Mouse (Mus musculus) embryonic facial prominence, embryonic 11.5 days (tissue): ENCODE results near the gene Lefty1. TPM values are rescaled to one million over a fixed set of nuclear protein-coding genes. Genes with fewer than 3 reads are reported as not detected.
"Not testable (repeated sequence)": the region's sequence is repeated elsewhere in the genome, so short reads cannot be mapped to it uniquely, and the experiment has no call there.

Experiments used
- ATAC-seq: fragments of 200-750 bp; cut with Nextera tagmentation; replicated peaks from 2 replicates; pipeline ENCODE4 v1.8.0; 2017; ENCODE audit warnings: low read depth; ENCODE audit not compliant: insufficient number of reproducible peaks, low FRiP score, low TSS enrichment
- DNase-seq: peaks from one replicate; pipeline ENCODE4 v3.0.0-alpha.2; 2015; ENCODE audit warnings: low spot score
- H3K27ac ChIP-seq: fragments of 300-500 bp; sonication (generic); replicated peaks from 2 replicates; pipeline ENCODE4 v1.5.1; 2014; ENCODE audit warnings: mild to moderate bottlenecking, low read depth, low read length, control low read depth
- H3K27me3 ChIP-seq: fragments of 300-500 bp; sonication (generic); 2 replicates; pipeline ENCODE4 v1.6.1; 2014; ENCODE audit warnings: mild to moderate bottlenecking, low read length, moderate library complexity, mixed read lengths; ENCODE audit not compliant: control insufficient read depth, insufficient read depth
- H3K36me3 ChIP-seq: fragments of 300-500 bp; sonication (generic); replicated peaks from 2 replicates; pipeline ENCODE4 v1.6.1; 2014; ENCODE audit warnings: low read depth, mild to moderate bottlenecking, low read length, moderate library complexity, mixed read lengths; ENCODE audit not compliant: control insufficient read depth, insufficient read depth
- H3K4me1 ChIP-seq: fragments of 300-500 bp; sonication (generic); 2 replicates; pipeline ENCODE4 v1.6.1; 2014; ENCODE audit warnings: low read length, mixed read lengths; ENCODE audit not compliant: control insufficient read depth, insufficient read depth
- H3K4me2 ChIP-seq: fragments of 300-500 bp; sonication (generic); 2 replicates; pipeline ENCODE4 v1.6.1; 2014; ENCODE audit warnings: low read depth, mild to moderate bottlenecking, control low read depth, low read length, moderate library complexity
- H3K4me3 ChIP-seq: fragments of 300-500 bp; sonication (generic); 2 replicates; pipeline ENCODE4 v1.5.1; 2014; ENCODE audit warnings: low read depth, low read length, control low read depth
- H3K9ac ChIP-seq: fragments of 300-500 bp; sonication (generic); replicated peaks from 2 replicates; pipeline ENCODE4 v1.6.1; 2014; ENCODE audit warnings: mild to moderate bottlenecking, control low read depth, low read length
- H3K9me3 ChIP-seq: fragments of 300-500 bp; sonication (generic); replicated peaks from 2 replicates; pipeline ENCODE4 v1.6.1; 2016; ENCODE audit warnings: mild to moderate bottlenecking, low read length, inconsistent platforms, mixed read lengths; ENCODE audit not compliant: control insufficient read depth
- WGBS: fragments of 180-500 bp; shearing (Covaris S2); extraction: QIAGEN DNeasy Blood & Tissue Kit; methylation state at CpG from one replicate; pipeline ENCODE4 v1.1.7; 2014; 5-methylcytosine and 5-hydroxymethylcytosine counted together
- polyA plus RNA-seq: library from polyadenylated mRNA; unstranded; fragments of >200 nt; fragmentation: Nextera tagmentation; extraction: Ambion mirVana; gene quantifications from 2 replicates; pipeline ENCODE4 v1.2.1, GENCODE M21; 2014

Gene Lefty1
- polyA plus RNA-seq, 1 experiment from 2014 or later = 0.38 TPM

- no peaks in the 10 kb centered on the region for H3K36me3 ChIP-seq
- 86% methylated on average over 7 of the region's 7 CpGs for WGBS
- no peaks in the 10 kb centered on the region for H3K4me1 ChIP-seq
- no peak overlapping the region for H3K9ac ChIP-seq
- no peak for DNase-seq
- ATAC-seq = no peak
- no peak overlapping the region for H3K4me3 ChIP-seq
- H3K27ac ChIP-seq = no peak overlapping the region
- H3K4me2 ChIP-seq = no peak overlapping the region
- H3K9me3 ChIP-seq = no peaks in the 10 kb centered on the region
- H3K27me3 ChIP-seq = no peaks in the 10 kb centered on the region
These were observed 32.4 kb downstream of the Lefty1 start for GRCm38 (mm10) chr1:180967261-180967660.

- no peak overlapping the region for H3K4me3 ChIP-seq
- no peak overlapping the region for H3K4me2 ChIP-seq
- no peak overlapping the region for H3K9ac ChIP-seq
- 80% methylated on average over 11 of the region's 11 CpGs for WGBS
- DNase-seq = no peak
- H3K4me1 ChIP-seq = no peaks in the 10 kb centered on the region
- no peak overlapping the region for H3K27ac ChIP-seq
- ATAC-seq = no peak
- H3K36me3 ChIP-seq = no peaks in the 10 kb centered on the region
- no peaks in the 10 kb centered on the region for H3K9me3 ChIP-seq
- no peaks in the 10 kb centered on the region for H3K27me3 ChIP-seq
These were observed 38.1 kb downstream of the Lefty1 start for GRCm38 (mm10) chr1:180972941-180973340.

- peak; percentile 45; the same call in 1 of the 2 replicates for ATAC-seq
These were observed 39.4 kb downstream of the Lefty1 start for GRCm38 (mm10) chr1:180974126-180974746.

GRCm38 (mm10) chr1:180976110-180976679, 41.4 kb downstream of the Lefty1 start:
- DNase-seq (peak; percentile 35), ATAC-seq (no peak)
- H3K4me2 ChIP-seq = no peak overlapping the region
- no peak overlapping the region for H3K9ac ChIP-seq
- H3K4me3 ChIP-seq = no peak overlapping the region
- H3K27me3 ChIP-seq = no peaks in the 10 kb centered on the region
- no peaks in the 10 kb centered on the region for H3K4me1 ChIP-seq
- H3K36me3 ChIP-seq = no peaks in the 10 kb centered on the region
- no peak overlapping the region for H3K27ac ChIP-seq
- WGBS = 58% methylated on average over 4 of the region's 4 CpGs
- H3K9me3 ChIP-seq = no peaks in the 10 kb centered on the region

More at GRCm38 (mm10) chr1:180974126-180974746, 39.4 kb downstream of the Lefty1 start:
- Histone ChIP-seq H3K4me2 (no peak overlapping the region), H3K27me3 (no peaks in the 10 kb centered on the region), H3K4me1 (no peaks in the 10 kb centered on the region), H3K36me3 (no peaks in the 10 kb centered on the region), H3K4me3 (no peak overlapping the region), H3K27ac (no peak overlapping the region), H3K9ac (no peak overlapping the region), H3K9me3 (no peaks in the 10 kb centered on the region)
- DNase-seq = peak; percentile 83
- WGBS = 60% methylated on average over 14 of the region's 14 CpGs

- H3K36me3 ChIP-seq = no peaks in the 10 kb centered on the region
- H3K4me2 ChIP-seq = no peak overlapping the region
- no peak for DNase-seq
- H3K9me3 ChIP-seq = no peaks in the 10 kb centered on the region
- 77% methylated on average over 22 of the region's 24 CpGs for WGBS
- H3K27me3 ChIP-seq = no peaks in the 10 kb centered on the region
- no peak overlapping the region for H3K4me3 ChIP-seq
- H3K27ac ChIP-seq = no peak overlapping the region
- no peak for ATAC-seq
- no peak overlapping the region for H3K9ac ChIP-seq
- H3K4me1 ChIP-seq = no peaks in the 10 kb centered on the region
These were observed 44.8 kb downstream of the Lefty1 start for GRCm38 (mm10) chr1:180979484-180980251.

- H3K36me3 ChIP-seq = no peaks in the 10 kb centered on the region
- H3K9ac ChIP-seq = no peak overlapping the region
- no peak overlapping the region for H3K27ac ChIP-seq
- H3K9me3 ChIP-seq = no peaks in the 10 kb centered on the region
- H3K4me1 ChIP-seq = no peaks in the 10 kb centered on the region
- ATAC-seq (no peak), DNase-seq (no peak)
- no peak overlapping the region for H3K4me2 ChIP-seq
- WGBS = 74% methylated on average over 2 of the region's 2 CpGs
- no peaks in the 10 kb centered on the region for H3K27me3 ChIP-seq
- no peak overlapping the region for H3K4me3 ChIP-seq
These were observed 45.6 kb downstream of the Lefty1 start for GRCm38 (mm10) chr1:180980464-180980863.

- not testable (repeated sequence) for H3K4me2 ChIP-seq, ATAC-seq, H3K36me3 ChIP-seq, H3K9me3 ChIP-seq, H3K4me1 ChIP-seq, H3K27ac ChIP-seq, H3K27me3 ChIP-seq, DNase-seq, H3K4me3 ChIP-seq, H3K9ac ChIP-seq
- 81% methylated on average over 7 of the region's 7 CpGs for WGBS
These were observed 46.6 kb downstream of the Lefty1 start for GRCm38 (mm10) chr1:180981298-180982046.
